8 mouse cellular contexts compared by ENCODE assay signal in genomic region chr17:30609305-30609979, GRCm38 (mm10). TPM values are rescaled to one million over a fixed set of nuclear protein-coding genes. Genes with fewer than 3 reads are reported as not detected.
DNase-seq lines count a peak whose midpoint lies in the region.

No protein-coding gene starts in this region.

- intact Hi-C loops in gastrocnemius, postnatal 14 days (cut with DNase I; ENCODE audit: low total_unique reads): no loop called here

- peak; percentile 41 for DNase-seq in gastrocnemius, adult 18-20 months (ENCODE audit: low spot score)
- no peak for DNase-seq in gastrocnemius, postnatal 10 days
- peak; percentile 21 for DNase-seq in ovary, postnatal 14 days (ENCODE audit: low spot score)
- no peak for DNase-seq in ovary, adult 18-20 months (ENCODE audit: low spot score)
- peak; percentile 76 to 80 for DNase-seq in kidney, postnatal 4 days
- DNase-seq in urinary bladder, postnatal 14 days (ENCODE audit: low spot score): peak; percentile 56
- DNase-seq in thymus, postnatal 25 days: no peak
- DNase-seq in gastrocnemius, postnatal 14 days: no peak

RNA-seq across cellular contexts. Expression of gene Dnah8, which starts 14.7 kb away (rescaled TPM):
- total RNA-seq in gastrocnemius, adult 18-20 months (2021): under 1 TPM; 0.02 to 0.19 TPM
- total RNA-seq in gastrocnemius, postnatal 10 days (2021): 1 to 10 TPM; 1.2 to 2.1 TPM
- 1 to 10 TPM in 1 of 2 experiments, under 1 TPM in 1; 0.90 to 1.6 TPM for total RNA-seq in gastrocnemius, postnatal 14 days (2021)

RNA-seq across cellular contexts. Expression of gene Glo1, which starts 17.2 kb away (rescaled TPM):
- 100 to 1,000 TPM; 161 to 164 TPM for total RNA-seq in gastrocnemius, adult 18-20 months (2021)
- 100 to 1,000 TPM; 138 to 140 TPM for total RNA-seq in gastrocnemius, postnatal 10 days (2021)
- 100 to 1,000 TPM; 125 to 128 TPM for total RNA-seq in gastrocnemius, postnatal 14 days (2021)

RNA-seq across cellular contexts. Expression of gene Btbd9, which starts 33.2 kb away (rescaled TPM):
- 10 to 100 TPM; 11.5 to 15.2 TPM for total RNA-seq in gastrocnemius, adult 18-20 months (2021)
- 10 to 100 TPM; 16.7 to 20.1 TPM for total RNA-seq in gastrocnemius, postnatal 10 days (2021)
- 10 to 100 TPM in 1 of 2 experiments, 1 to 10 TPM in 1; 9.7 to 14.8 TPM for total RNA-seq in gastrocnemius, postnatal 14 days (2021)

Comparison
In these comparisons a context has a peak if more than half of its experiments do, and no peak if none do; other contexts are left out.
1. DNase-seq: peak in gastrocnemius, adult 18-20 months (single experiment), ovary, postnatal 14 days (single experiment), kidney, postnatal 4 days (2 of 2) and urinary bladder, postnatal 14 days (single experiment); none in gastrocnemius, postnatal 10 days (single experiment), ovary, adult 18-20 months (single experiment), thymus, postnatal 25 days (single experiment) and gastrocnemius, postnatal 14 days (single experiment).